Mouse (Mus musculus) bone marrow macrophage, adult 2 months (primary cell): Measurements from ENCODE around the gene Sulf2. TPM values are rescaled to one million over a fixed set of nuclear protein-coding genes. Genes with fewer than 3 reads are reported as not detected.

ENCODE experiments used
- H3K27ac ChIP-seq: 2 replicates; pipeline ENCODE4 v1.5.1; 2012; ENCODE audit warnings: low read depth, low read length; ENCODE audit not compliant: insufficient read depth
- H3K4me1 ChIP-seq: 2 replicates; pipeline ENCODE4 v1.6.1; 2012; ENCODE audit warnings: low read length; ENCODE audit not compliant: control insufficient read depth, insufficient read depth
- H3K4me3 ChIP-seq: 2 replicates; pipeline ENCODE4 v1.5.1; 2012; ENCODE audit warnings: mild to moderate bottlenecking, low read length, moderate library complexity; ENCODE audit not compliant: insufficient read depth
- CTCF ChIP-seq: IDR thresholded peaks from 2 replicates; pipeline ENCODE4 v1.5.1; 2012; ENCODE audit warnings: low read depth, mild to moderate bottlenecking, low read length, moderate library complexity
- POLR2A ChIP-seq: IDR thresholded peaks from 2 replicates; pipeline ENCODE4 v1.6.1; 2012; ENCODE audit warnings: mild to moderate bottlenecking, low read depth, low read length, borderline replicate concordance
- polyA plus RNA-seq: library from polyadenylated mRNA; stranded (reverse); fragments of >200 nt; gene quantifications from 2 replicates; pipeline ENCODE4 v1.2.4, GENCODE M21; 2012; ENCODE audit not compliant: missing spikeins, insufficient read depth, insufficient read length

The Sulf2 gene
- polyA plus RNA-seq, result 74.9 and 77.0 TPM in 2 replicates

- H3K27ac ChIP-seq, result peak within 1 kb of the TSS; percentile 59
- peak; percentile 36; the same call in 1 of the 2 replicates for TF ChIP-seq CTCF
- no peak for TF ChIP-seq POLR2A
- H3K4me1 ChIP-seq, result peaks cover 29% of the 10 kb centered on the region
- peak within 1 kb of the TSS; percentile 80 for H3K4me3 ChIP-seq
These were observed at the start of gene Sulf2 for GRCm38 (mm10) chr2:166155454-166155815. Gene Sulf2 (minus strand): TSS chr2:166155663.

GRCm38 (mm10) chr2:166204174-166204573 lies 48.7 kb upstream of the Sulf2 start:
- no peak overlapping the region for H3K27ac ChIP-seq
- TF ChIP-seq CTCF, result no peak
- no peak for TF ChIP-seq POLR2A
- no peaks in the 10 kb centered on the region for H3K4me1 ChIP-seq
- no peak overlapping the region for H3K4me3 ChIP-seq

DNA sequence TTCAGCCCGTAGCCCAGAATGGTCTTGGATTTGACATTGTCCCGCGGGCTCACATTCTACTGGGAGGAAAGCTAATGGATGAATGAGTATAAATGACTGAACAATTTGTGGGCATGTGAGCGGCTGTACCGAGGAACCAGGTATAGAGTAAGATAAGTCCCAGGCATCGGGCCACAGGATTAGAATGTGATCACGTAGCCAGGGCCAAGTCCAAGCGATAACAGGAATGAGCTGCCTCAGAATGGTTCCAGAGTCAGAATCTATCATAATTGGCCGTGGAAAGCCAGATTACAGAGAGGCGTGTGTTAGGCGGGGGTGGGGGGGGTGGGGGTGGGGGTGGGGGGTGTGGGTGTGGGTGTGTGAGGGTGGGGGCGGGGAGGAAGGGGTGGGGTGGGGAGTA lies 48.2 kb upstream of the Sulf2 start:
- Histone ChIP-seq H3K27ac (no peak overlapping the region), H3K4me3 (no peak overlapping the region), H3K4me1 (no peaks in the 10 kb centered on the region)
- TF ChIP-seq CTCF (no peak), POLR2A (no peak)

- H3K27ac ChIP-seq, result no peak overlapping the region
These were observed 42.5 kb upstream of the Sulf2 start for GRCm38 (mm10) chr2:166197964-166198363.

DNA sequence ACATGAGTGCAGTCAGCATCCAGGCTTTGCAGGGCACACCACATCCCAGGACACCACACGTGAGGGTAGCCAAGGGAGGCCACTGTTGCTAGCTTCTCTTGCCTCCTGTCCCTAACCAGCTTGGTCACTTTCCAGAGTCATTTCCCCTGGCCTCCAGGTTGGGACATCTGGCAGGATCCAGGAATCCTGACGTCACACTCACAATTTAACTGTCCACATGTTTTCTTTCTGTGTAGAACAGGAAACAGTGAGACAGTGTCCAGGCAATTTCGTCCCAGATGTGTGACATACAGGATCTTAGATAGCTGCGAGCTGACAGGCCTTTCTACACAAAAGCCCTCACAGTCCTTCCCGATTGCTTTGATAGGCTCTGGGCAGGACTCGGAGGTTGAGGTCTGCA lies 41.6 kb upstream of the Sulf2 start:
- Histone ChIP-seq H3K4me3 (no peak overlapping the region), H3K4me1 (no peaks in the 10 kb centered on the region), H3K27ac (no peak overlapping the region)
- TF ChIP-seq CTCF (no peak), POLR2A (no peak)

More at GRCm38 (mm10) chr2:166197964-166198363, 42.5 kb upstream of the Sulf2 start:
- H3K4me3 ChIP-seq, result no peak overlapping the region
- TF ChIP-seq CTCF (no peak), POLR2A (no peak)
- H3K4me1 ChIP-seq, result no peaks in the 10 kb centered on the region

- H3K27ac ChIP-seq, result no peak overlapping the region
- no peak overlapping the region for H3K4me3 ChIP-seq
- no peaks in the 10 kb centered on the region for H3K4me1 ChIP-seq
- no peak for TF ChIP-seq POLR2A
- TF ChIP-seq CTCF, result no peak
These were observed 40.8 kb upstream of the Sulf2 start for GRCm38 (mm10) chr2:166196080-166196786.

DNA sequence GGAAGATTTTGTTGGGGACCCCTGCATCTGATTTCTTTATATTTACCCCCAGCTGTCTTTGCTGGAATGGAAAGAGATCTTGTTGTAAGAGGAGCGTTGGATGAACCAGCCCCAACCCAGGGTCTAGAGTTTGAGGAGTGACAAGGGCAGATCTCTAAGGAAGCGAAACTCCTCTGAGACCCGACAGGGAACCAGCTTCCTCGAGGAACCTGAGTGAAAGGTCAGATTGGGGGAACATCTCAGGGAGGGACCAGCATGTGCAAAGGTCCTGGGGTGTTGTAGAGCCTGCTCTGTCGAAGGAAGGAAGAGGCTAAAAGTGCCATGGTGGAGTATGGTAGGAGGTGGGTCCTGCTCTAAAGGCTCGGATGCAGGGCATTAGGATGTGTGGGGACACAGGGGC lies 39.6 kb upstream of the Sulf2 start:
- Histone ChIP-seq H3K4me3 (no peak overlapping the region), H3K4me1 (peaks cover 3% of the 10 kb centered on the region; the same call in 1 of the 2 replicates), H3K27ac (no peak overlapping the region)
- TF ChIP-seq CTCF, result no peak
- TF ChIP-seq POLR2A, result no peak

DNA sequence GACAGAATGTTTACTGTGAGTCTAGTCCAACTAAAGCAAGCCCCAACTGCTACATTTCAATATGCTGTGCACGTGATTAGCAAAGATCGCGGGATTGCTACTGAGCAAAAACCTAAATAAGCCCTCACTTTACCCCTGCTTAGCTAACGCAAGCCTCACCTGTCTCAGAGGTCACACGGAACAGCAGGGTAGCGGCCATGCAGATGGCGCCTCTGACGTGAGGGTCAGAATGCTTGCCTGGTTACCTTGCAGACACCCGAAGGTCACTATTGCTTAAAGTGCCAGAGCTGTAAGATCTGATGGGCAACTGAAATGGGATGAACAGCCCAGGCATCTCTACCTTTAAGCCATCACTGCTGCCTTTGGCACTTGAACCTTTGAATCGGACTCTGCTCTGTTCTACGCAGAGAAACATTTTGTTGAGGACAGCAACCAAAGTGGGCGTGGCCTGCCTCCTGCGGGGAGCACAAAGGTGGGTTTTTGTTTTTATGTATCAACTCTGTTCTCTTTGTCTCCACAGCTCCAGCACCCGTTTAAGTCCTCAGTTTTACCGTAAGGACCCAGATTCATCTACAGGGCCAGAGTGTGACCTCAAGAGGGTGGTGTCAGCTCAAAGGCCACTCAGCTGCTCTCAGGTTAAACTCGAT lies 38.8 kb upstream of the Sulf2 start:
- Histone ChIP-seq H3K4me1 (peaks cover 9% of the 10 kb centered on the region), H3K27ac (no peak overlapping the region), H3K4me3 (no peak overlapping the region)
- TF ChIP-seq CTCF (no peak), POLR2A (no peak)

GRCm38 (mm10) chr2:166193509-166193908 lies 38.0 kb upstream of the Sulf2 start:
- Histone ChIP-seq H3K4me1 (peaks cover 12% of the 10 kb centered on the region), H3K27ac (no peak overlapping the region), H3K4me3 (no peak overlapping the region)
- TF ChIP-seq CTCF, result no peak
- no peak for TF ChIP-seq POLR2A

DNA sequence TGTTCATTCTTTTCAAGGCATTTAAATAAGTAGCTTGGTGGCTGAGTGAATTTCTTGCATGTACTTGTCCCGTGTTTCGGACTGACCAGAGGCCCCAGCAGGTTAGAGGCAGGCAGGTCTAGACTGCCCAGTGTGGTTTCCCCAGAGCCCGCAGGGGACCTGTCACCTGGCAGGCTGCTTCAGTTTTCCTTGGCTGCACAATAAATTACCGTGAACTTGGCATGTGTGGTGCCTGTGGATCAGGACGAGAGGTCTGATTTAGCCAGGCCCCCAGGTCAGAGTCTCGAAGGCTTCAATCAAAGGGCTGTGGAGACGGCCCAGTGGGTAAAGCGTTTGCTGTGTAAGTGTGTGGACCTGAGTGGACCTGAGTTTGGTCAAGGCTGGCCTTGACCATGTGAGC lies 35.4 kb upstream of the Sulf2 start:
- H3K4me3 ChIP-seq, result no peak overlapping the region
- H3K4me1 ChIP-seq, result peaks cover 28% of the 10 kb centered on the region
- no peak for TF ChIP-seq CTCF
- no peak for TF ChIP-seq POLR2A
- no peak overlapping the region for H3K27ac ChIP-seq
